Mouse (Mus musculus): Measurements from ENCODE around the gene Alpk3. TPM values are rescaled to one million over a fixed set of nuclear protein-coding genes. Genes with fewer than 3 reads are reported as not detected.

Gene Alpk3
- polyA plus RNA-seq, 1 experiment: 0.31 TPM

DNA sequence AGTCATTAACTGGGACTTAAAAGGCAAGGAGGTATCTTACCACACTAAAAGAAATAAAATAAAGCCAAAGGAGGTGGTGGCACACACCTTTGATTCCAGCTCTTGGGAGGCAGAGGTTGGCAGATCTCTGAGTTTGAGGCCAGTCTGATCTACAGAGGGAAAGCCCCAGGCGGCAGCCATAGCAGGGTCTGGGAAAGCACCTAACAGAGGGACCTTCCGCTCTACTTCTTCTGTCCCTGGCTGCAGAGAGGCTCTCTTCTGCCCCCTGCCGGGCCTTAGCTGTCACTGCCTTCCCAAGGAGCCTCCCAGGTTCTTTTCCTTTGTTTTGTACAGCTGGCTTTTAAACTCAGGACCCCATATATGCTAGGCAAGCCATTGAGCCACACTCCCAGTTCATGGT, 97.6 kb downstream of the Alpk3 start:
- TF ChIP-seq CTCF (IDR thresholded peaks at IDR 0.05; ENCODE audit: extremely low read depth, insufficient read depth, low read length): peak; percentile 81
- no peak for TF ChIP-seq POLR2A (IDR thresholded peaks at IDR 0.05; ENCODE audit: extremely low read depth, insufficient read depth, low read length)
- H3K27ac ChIP-seq (ENCODE audit: insufficient read depth, low read length): no peak overlapping the region
- no peak overlapping the region for H3K4me3 ChIP-seq (ENCODE audit: insufficient read depth, low read length)
- no peaks in the 10 kb centered on the region for H3K4me1 ChIP-seq (ENCODE audit: control insufficient read depth, insufficient read depth, low read length)

Other genes starting within 250 kb of the Alpk3 start
- gene Iqgap1, start 231.6 kb upstream of the Alpk3 start, polyA plus RNA-seq (2012; rRNA removed): 18.9 and 19.8 TPM in 2 replicates
- 10.2 and 11.1 TPM in 2 replicates for gene Zscan2, start 196.7 kb upstream of the Alpk3 start, polyA plus RNA-seq (2012; rRNA removed)
- 29.6 and 30.5 TPM in 2 replicates for gene Wdr73, start 156.3 kb upstream of the Alpk3 start, polyA plus RNA-seq (2012; rRNA removed)
- gene Nmb, start 152.5 kb upstream of the Alpk3 start, polyA plus RNA-seq (2012; rRNA removed): 11.0 and 17.0 TPM in 2 replicates
- gene Sec11a, start 109.8 kb upstream of the Alpk3 start, polyA plus RNA-seq (2012; rRNA removed): 61.4 and 64.4 TPM in 2 replicates
- gene Zfp592, start 63.9 kb upstream of the Alpk3 start, polyA plus RNA-seq (2012; rRNA removed): 13.8 and 14.1 TPM in 2 replicates
- 0.33 and 0.36 TPM in 2 replicates for gene Slc28a1, start 57.2 kb downstream of the Alpk3 start, polyA plus RNA-seq (2012; rRNA removed)
- 13.1 and 16.1 TPM in 2 replicates for gene Pde8a, start 156.0 kb downstream of the Alpk3 start, polyA plus RNA-seq (2012; rRNA removed)

All from cortical plate, adult 2 months (tissue).